Mouse (Mus musculus) forebrain, postnatal 0 days (tissue): ENCODE data around the gene Sgpp2. TPM values are rescaled to one million over a fixed set of nuclear protein-coding genes. Genes with fewer than 3 reads are reported as not detected.

Experiments used
- ATAC-seq: fragments of 200-750 bp; cut with Nextera tagmentation; 2 replicates; pipeline ENCODE4 v1.8.0; 2017; ENCODE audit warnings: mild to moderate bottlenecking, moderate library complexity
- DNase-seq: peaks from one replicate; pipeline ENCODE4 v3.0.0-alpha.2; 2015
- H3K27ac ChIP-seq: fragments of 300-500 bp; sonication (generic); 2 replicates; pipeline ENCODE4 v1.5.1; 2014; ENCODE audit warnings: low read depth, mild to moderate bottlenecking, antibody characterized with exemption, low read length, moderate library complexity, mixed read lengths
- H3K27me3 ChIP-seq: fragments of 300-500 bp; sonication (generic); 2 replicates; pipeline ENCODE4 v1.6.1; 2014; ENCODE audit warnings: mild to moderate bottlenecking, low read length, mixed read lengths; ENCODE audit not compliant: insufficient read depth
- H3K36me3 ChIP-seq: fragments of 300-500 bp; sonication (generic); 2 replicates; pipeline ENCODE4 v1.6.1; 2014; ENCODE audit warnings: mild to moderate bottlenecking, moderate library complexity; ENCODE audit not compliant: insufficient read depth
- H3K4me1 ChIP-seq: fragments of 300-500 bp; sonication (generic); 2 replicates; pipeline ENCODE4 v1.6.1; 2014; ENCODE audit warnings: antibody characterized with exemption; ENCODE audit not compliant: insufficient read depth
- H3K4me2 ChIP-seq: fragments of 300-500 bp; sonication (generic); 2 replicates; pipeline ENCODE4 v1.6.1; 2014; ENCODE audit warnings: low read depth, mild to moderate bottlenecking, moderate library complexity
- H3K4me3 ChIP-seq: fragments of 300-500 bp; sonication (generic); 2 replicates; pipeline ENCODE4 v1.5.1; 2014; ENCODE audit warnings: low read depth, low read length, mixed read lengths
- H3K9ac ChIP-seq: fragments of 300-500 bp; sonication (generic); 2 replicates; pipeline ENCODE4 v1.6.1; 2014; ENCODE audit warnings: mild to moderate bottlenecking
- H3K9me3 ChIP-seq: fragments of 300-500 bp; sonication (generic); 2 replicates; pipeline ENCODE4 v1.6.1; 2016; ENCODE audit warnings: low read length
- CTCF ChIP-seq: sonication (generic); IDR thresholded peaks from 2 replicates; pipeline ENCODE4 v1.5.1; 2016; ENCODE audit warnings: antibody characterized with exemption, control low read depth, low read depth
- WGBS: fragments of 180-500 bp; shearing (Covaris S2); extraction: QIAGEN DNeasy Blood & Tissue Kit; methylation state at CpG from one replicate; pipeline ENCODE4 v1.1.7; 2014; 5-methylcytosine and 5-hydroxymethylcytosine counted together
- polyA plus RNA-seq: library from polyadenylated mRNA; unstranded; fragments of >200 nt; fragmentation: Nextera tagmentation; extraction: Ambion mirVana; gene quantifications from 2 replicates; pipeline ENCODE4 v1.2.1, GENCODE M21; 2015
- total RNA-seq: library from RNA; depleted of rRNA; stranded (reverse); fragments of >200 nt; gene quantifications from 2 replicates; pipeline ENCODE4 v1.2.3, GENCODE M21; 2014

The Sgpp2 gene
- total and polyA plus RNA-seq, 2 experiments from 2014 or later, result 0.67 to 0.84 TPM

DNA sequence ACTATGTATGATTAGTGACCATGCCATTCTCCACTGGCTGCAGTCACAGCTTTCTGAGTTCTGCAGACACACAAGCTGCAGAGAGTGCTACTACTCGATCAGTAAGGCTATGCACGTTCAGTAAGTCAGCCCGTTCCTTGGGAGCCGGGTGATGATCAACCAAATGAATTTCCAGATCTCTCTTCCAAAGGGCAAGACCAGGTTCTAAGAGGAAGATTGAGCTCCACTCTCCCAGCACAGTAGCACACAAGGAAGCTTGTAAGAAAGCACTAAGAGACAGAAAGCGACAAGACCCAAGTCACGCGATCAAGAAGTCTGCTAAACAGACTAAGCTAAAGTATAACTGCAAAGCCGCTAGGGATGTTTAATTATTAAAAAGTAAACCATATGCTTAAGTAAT is 130.6 kb downstream of the Sgpp2 start:
- Histone ChIP-seq H3K9me3 (no peaks in the 10 kb centered on the region), H3K36me3 (peaks cover 14% of the 10 kb centered on the region), H3K4me2 (no peak overlapping the region), H3K4me3 (no peak overlapping the region), H3K27me3 (no peaks in the 10 kb centered on the region), H3K27ac (no peak overlapping the region), H3K9ac (no peak overlapping the region), H3K4me1 (no peaks in the 10 kb centered on the region)
- 95% methylated on average over 8 of the region's 8 CpGs for WGBS
- TF ChIP-seq CTCF, result no peak
- ATAC-seq (no peak), DNase-seq (no peak)

DNA sequence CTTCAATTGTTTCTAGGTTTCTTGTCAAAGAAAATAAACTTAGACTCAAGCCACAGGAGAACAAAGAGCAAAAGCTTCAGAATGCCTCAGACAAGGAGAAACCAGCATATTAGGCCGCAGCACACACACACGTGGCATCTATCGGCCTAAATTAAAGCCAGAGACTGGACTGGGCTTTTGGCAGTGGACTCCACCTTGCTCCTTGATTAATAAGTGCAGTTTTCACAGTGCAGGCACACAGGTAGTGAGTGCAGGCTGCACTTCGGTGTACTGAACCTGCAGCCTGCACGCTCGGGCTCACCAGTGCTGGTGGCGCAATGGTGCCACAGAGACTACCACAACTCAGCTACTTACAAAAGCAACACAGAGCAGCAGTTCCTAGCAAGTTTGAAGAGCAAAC is 132.9 kb downstream of the Sgpp2 start:
- DNase-seq (no peak), ATAC-seq (no peak)
- WGBS, result 95% methylated on average over 7 of the region's 7 CpGs
- no peaks in the 10 kb centered on the region for H3K4me1 ChIP-seq
- H3K9ac ChIP-seq, result no peak overlapping the region
- H3K9me3 ChIP-seq, result no peaks in the 10 kb centered on the region
- no peaks in the 10 kb centered on the region for H3K27me3 ChIP-seq
- no peak for TF ChIP-seq CTCF
- no peak overlapping the region for H3K4me2 ChIP-seq
- no peak overlapping the region for H3K4me3 ChIP-seq
- peaks cover 17% of the 10 kb centered on the region for H3K36me3 ChIP-seq
- H3K27ac ChIP-seq, result no peak overlapping the region

DNA sequence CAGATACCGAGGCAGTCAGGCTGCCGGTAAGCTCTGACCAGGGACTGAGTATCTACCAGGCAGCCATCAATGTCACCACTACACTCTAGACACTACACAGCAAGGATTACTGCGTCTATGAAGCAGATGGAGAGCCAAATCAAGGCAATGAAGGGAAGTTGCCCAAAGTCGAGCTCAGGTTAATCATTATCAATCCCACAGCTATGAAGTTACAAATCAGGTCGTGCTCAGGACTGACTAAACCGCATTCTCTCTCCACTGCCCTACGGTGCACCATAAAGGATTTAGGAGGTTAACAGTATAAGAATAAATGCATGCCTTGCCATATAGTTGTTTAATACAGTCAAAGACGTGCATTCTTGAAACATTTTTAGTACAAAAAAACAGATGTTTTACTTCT is 136.1 kb downstream of the Sgpp2 start:
- no peaks in the 10 kb centered on the region for H3K4me1 ChIP-seq
- 93% methylated on average over 8 of the region's 8 CpGs for WGBS
- ATAC-seq (no peak), DNase-seq (no peak)
- no peak overlapping the region for H3K9ac ChIP-seq
- no peaks in the 10 kb centered on the region for H3K9me3 ChIP-seq
- no peaks in the 10 kb centered on the region for H3K27me3 ChIP-seq
- no peak for TF ChIP-seq CTCF
- H3K36me3 ChIP-seq, result peaks cover 26% of the 10 kb centered on the region
- no peak overlapping the region for H3K4me2 ChIP-seq
- H3K27ac ChIP-seq, result no peak overlapping the region
- no peak overlapping the region for H3K4me3 ChIP-seq

DNA sequence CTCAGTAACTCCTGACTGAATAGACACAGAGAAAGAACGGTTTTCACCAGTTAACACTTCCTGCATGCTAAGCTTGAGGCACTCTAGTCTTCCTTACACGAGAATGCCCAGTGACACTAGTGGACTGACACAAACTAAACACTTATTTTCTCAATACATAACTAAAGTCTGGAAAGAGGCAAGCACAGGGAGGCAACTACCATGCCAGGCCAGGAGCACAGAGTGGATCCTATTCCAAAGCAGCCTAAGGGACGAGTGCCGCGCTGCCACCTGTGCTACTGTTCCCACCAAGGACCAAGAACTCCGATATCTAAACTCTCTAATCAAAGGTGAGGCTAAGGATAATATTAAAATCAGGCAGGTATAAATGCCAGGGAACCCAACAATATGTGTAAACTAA is 136.6 kb downstream of the Sgpp2 start:
- no peak overlapping the region for H3K4me3 ChIP-seq
- ATAC-seq (no peak), DNase-seq (no peak)
- H3K27ac ChIP-seq, result no peak overlapping the region
- no peak for TF ChIP-seq CTCF
- H3K4me1 ChIP-seq, result no peaks in the 10 kb centered on the region
- peaks cover 30% of the 10 kb centered on the region for H3K36me3 ChIP-seq
- 93% methylated on average over 6 of the region's 6 CpGs for WGBS
- no peaks in the 10 kb centered on the region for H3K9me3 ChIP-seq
- H3K4me2 ChIP-seq, result no peak overlapping the region
- H3K9ac ChIP-seq, result no peak overlapping the region
- H3K27me3 ChIP-seq, result no peaks in the 10 kb centered on the region

DNA sequence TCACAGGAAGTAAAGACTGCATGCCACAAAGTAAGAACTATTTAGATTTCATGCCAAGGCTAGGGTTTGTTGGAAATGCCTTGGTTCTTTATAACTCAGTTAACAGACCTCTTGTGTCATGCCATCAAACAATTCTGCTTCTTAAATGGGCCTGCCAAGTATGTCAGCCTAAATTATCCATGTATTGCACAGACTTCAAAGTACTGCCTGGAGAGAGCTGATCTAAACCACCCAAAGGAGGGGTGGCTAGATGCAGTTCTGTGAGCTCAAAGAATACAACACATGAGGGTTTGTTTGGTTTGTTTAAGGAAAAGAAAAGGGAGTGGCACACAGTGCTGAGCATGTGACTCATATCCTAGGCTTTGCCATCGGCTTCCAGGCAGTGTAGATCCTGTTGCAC is 137.9 kb downstream of the Sgpp2 start:
- DNase-seq, result no peak
- no peaks in the 10 kb centered on the region for H3K4me1 ChIP-seq

DNA sequence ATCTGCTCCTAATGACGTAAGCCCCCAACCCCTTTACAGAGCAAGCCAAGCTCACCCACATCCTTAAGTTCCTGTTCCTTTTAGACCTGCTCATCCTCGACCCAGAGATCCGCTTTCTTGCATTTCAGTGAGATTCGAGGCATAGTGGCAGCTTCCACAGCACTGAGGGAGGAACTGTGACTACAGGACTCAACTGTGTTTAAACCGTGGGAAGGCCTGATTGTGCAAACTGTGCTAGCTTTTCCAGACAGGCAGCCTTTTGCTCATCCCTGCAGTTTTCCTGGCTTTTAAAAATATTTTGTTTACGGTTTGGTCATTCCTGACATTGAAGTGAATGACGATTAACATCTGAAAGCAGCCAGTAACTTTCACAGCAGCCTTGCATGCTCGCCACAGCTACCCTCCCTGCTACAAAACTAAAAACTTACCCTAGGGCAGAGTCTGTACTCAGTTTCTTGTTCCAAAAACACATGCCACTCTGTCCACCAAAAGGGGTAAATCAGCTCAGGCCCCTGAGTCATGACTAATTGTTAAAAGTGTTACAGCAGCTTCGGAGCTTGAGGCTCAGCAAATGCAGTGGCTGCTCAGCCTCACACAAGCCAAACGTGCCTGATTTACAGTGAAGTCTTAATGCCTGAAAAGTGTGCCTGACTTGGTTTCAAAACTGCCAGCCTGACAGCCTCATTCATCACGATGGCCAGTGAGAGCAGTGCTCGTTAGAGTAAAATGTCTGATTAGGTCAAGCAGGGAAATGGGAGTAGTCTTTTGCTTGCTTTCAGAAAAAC is 141.1 kb downstream of the Sgpp2 start:
- H3K27ac ChIP-seq, result no peak overlapping the region
- H3K36me3 ChIP-seq, result peaks cover 47% of the 10 kb centered on the region
- no peaks in the 10 kb centered on the region for H3K27me3 ChIP-seq
- H3K4me1 ChIP-seq, result no peaks in the 10 kb centered on the region
- no peak for DNase-seq
- no peak overlapping the region for H3K4me2 ChIP-seq
- H3K9ac ChIP-seq, result no peak overlapping the region
- 46% methylated on average over 12 of the region's 12 CpGs for WGBS
- no peaks in the 10 kb centered on the region for H3K9me3 ChIP-seq
- no peak for TF ChIP-seq CTCF
- ATAC-seq, result peak; percentile 32
- no peak overlapping the region for H3K4me3 ChIP-seq

More for the DNA sequence above, 137.9 kb downstream of the Sgpp2 start:
- no peak for TF ChIP-seq CTCF
- Histone ChIP-seq H3K4me2 (no peak overlapping the region), H3K9ac (no peak overlapping the region), H3K4me3 (no peak overlapping the region), H3K27ac (no peak overlapping the region), H3K9me3 (no peaks in the 10 kb centered on the region), H3K36me3 (peaks cover 32% of the 10 kb centered on the region), H3K27me3 (no peaks in the 10 kb centered on the region)
- ATAC-seq, result peak; percentile 32; the same call in 1 of the 2 replicates
- 28% methylated on average over 1 of the region's 1 CpGs for WGBS

DNA sequence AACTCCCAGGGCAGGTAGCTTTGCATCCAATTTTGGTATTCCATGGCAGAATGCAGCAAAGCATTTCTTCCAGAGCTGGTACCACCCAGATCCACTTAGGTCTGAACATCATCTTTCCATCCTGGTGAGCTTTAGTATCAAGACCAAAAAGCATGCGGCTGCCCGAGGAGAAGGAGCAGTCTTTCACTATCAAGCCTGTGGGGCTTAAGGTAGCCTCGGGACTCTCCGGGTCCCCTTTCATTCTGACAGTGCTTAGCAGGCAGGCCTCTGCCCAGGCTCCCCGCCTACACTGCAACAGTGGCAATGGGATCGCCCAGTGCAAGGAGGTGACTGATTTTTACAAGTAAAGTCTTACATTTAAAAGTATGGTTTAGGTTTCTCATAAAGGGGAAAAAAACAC is 142.4 kb downstream of the Sgpp2 start:
- no peak overlapping the region for H3K9ac ChIP-seq
- no peak for ATAC-seq
- WGBS, result 79% methylated on average over 6 of the region's 6 CpGs

More for the DNA sequence above, 142.4 kb downstream of the Sgpp2 start:
- Histone ChIP-seq H3K4me1 (no peaks in the 10 kb centered on the region), H3K9me3 (no peaks in the 10 kb centered on the region), H3K4me3 (no peak overlapping the region), H3K27ac (no peak overlapping the region), H3K27me3 (no peaks in the 10 kb centered on the region), H3K36me3 (peaks cover 54% of the 10 kb centered on the region), H3K4me2 (no peak overlapping the region)
- DNase-seq, result no peak
- TF ChIP-seq CTCF, result no peak
